Mouse (Mus musculus) forebrain, embryonic 15.5 days (tissue): Measurements from ENCODE around the gene Runx2. TPM values are rescaled to one million over a fixed set of nuclear protein-coding genes. Genes with fewer than 3 reads are reported as not detected.

Source experiments
- ATAC-seq: fragments of 200-750 bp; cut with Nextera tagmentation; replicated peaks from 2 replicates; pipeline ENCODE4 v1.8.0; 2017; ENCODE audit warnings: mild to moderate bottlenecking, moderate TSS enrichment, moderate library complexity
- H3K27ac ChIP-seq: fragments of 300-500 bp; sonication (generic); replicated peaks from 2 replicates; pipeline ENCODE4 v1.5.1; 2015; ENCODE audit warnings: mild to moderate bottlenecking, inconsistent platforms
- H3K27me3 ChIP-seq: fragments of 300-500 bp; sonication (generic); 2 replicates; pipeline ENCODE4 v1.6.1; 2015; ENCODE audit warnings: inconsistent platforms
- H3K36me3 ChIP-seq: fragments of 300-500 bp; sonication (generic); 2 replicates; pipeline ENCODE4 v1.6.1; 2015; ENCODE audit warnings: mild to moderate bottlenecking, inconsistent platforms
- H3K4me1 ChIP-seq: fragments of 300-500 bp; sonication (generic); 2 replicates; pipeline ENCODE4 v1.6.1; 2015; ENCODE audit warnings: inconsistent platforms
- H3K4me2 ChIP-seq: fragments of 300-500 bp; sonication (generic); replicated peaks from 2 replicates; pipeline ENCODE4 v1.6.1; 2015; ENCODE audit warnings: mild to moderate bottlenecking, inconsistent platforms
- H3K4me3 ChIP-seq: fragments of 300-500 bp; sonication (generic); 2 replicates; pipeline ENCODE4 v1.5.1; 2015; ENCODE audit warnings: mild to moderate bottlenecking, inconsistent platforms
- H3K9ac ChIP-seq: fragments of 300-500 bp; sonication (generic); replicated peaks from 2 replicates; pipeline ENCODE4 v1.6.1; 2015; ENCODE audit warnings: mild to moderate bottlenecking, inconsistent platforms
- H3K9me3 ChIP-seq: fragments of 300-500 bp; sonication (generic); 2 replicates; pipeline ENCODE4 v1.6.1; 2016; ENCODE audit warnings: inconsistent platforms
- WGBS: fragments of 180-500 bp; shearing (Covaris S2); methylation state at CpG from one replicate; pipeline ENCODE4 v1.1.7; 2015; ENCODE audit warnings: mixed read lengths; 5-methylcytosine and 5-hydroxymethylcytosine counted together
- polyA plus RNA-seq: library from polyadenylated mRNA; unstranded; fragments of >200 nt; fragmentation: Nextera tagmentation; extraction: Ambion mirVana; gene quantifications from 2 replicates; pipeline ENCODE4 v1.2.1, GENCODE M21; 2015

Runx2 gene
- polyA plus RNA-seq, 1 experiment from 2014 or later: 0.31 TPM

- 49% methylated on average over 14 of the region's 14 CpGs for WGBS
- Histone ChIP-seq H3K4me1 (no peaks in the 10 kb centered on the region), H3K27me3 (no peaks in the 10 kb centered on the region), H3K36me3 (no peaks in the 10 kb centered on the region), H3K4me3 (no peak overlapping the region), H3K9ac (no peak overlapping the region), H3K9me3 (no peaks in the 10 kb centered on the region), H3K4me2 (no peak overlapping the region), H3K27ac (no peak overlapping the region)
- ATAC-seq: no peak
These were observed 111.9 kb downstream of the Runx2 start for GRCm38 (mm10) chr17:44702506-44703298.

- H3K4me3 ChIP-seq: no peak overlapping the region
These were observed 113.1 kb downstream of the Runx2 start for GRCm38 (mm10) chr17:44701531-44701930.

GRCm38 (mm10) chr17:44700326-44700725 is 114.3 kb downstream of the Runx2 start:
- H3K9ac ChIP-seq: no peak overlapping the region
- H3K4me1 ChIP-seq: no peaks in the 10 kb centered on the region
- no peaks in the 10 kb centered on the region for H3K36me3 ChIP-seq
- no peak overlapping the region for H3K4me3 ChIP-seq
- no peaks in the 10 kb centered on the region for H3K9me3 ChIP-seq
- no peak for ATAC-seq
- 91% methylated on average over 1 of the region's 1 CpGs for WGBS
- H3K27me3 ChIP-seq: no peaks in the 10 kb centered on the region
- H3K27ac ChIP-seq: no peak overlapping the region
- no peak overlapping the region for H3K4me2 ChIP-seq

More at GRCm38 (mm10) chr17:44701531-44701930, 113.1 kb downstream of the Runx2 start:
- Histone ChIP-seq H3K4me1 (no peaks in the 10 kb centered on the region), H3K27me3 (no peaks in the 10 kb centered on the region), H3K36me3 (no peaks in the 10 kb centered on the region), H3K27ac (no peak overlapping the region), H3K9ac (no peak overlapping the region), H3K9me3 (no peaks in the 10 kb centered on the region), H3K4me2 (no peak overlapping the region)
- no peak for ATAC-seq
- WGBS: 79% methylated on average over 4 of the region's 4 CpGs

- H3K9ac ChIP-seq: no peak overlapping the region
- no peak for ATAC-seq
- H3K27me3 ChIP-seq: no peaks in the 10 kb centered on the region
- H3K4me3 ChIP-seq: no peak overlapping the region
- no peaks in the 10 kb centered on the region for H3K4me1 ChIP-seq
- H3K27ac ChIP-seq: no peak overlapping the region
- H3K9me3 ChIP-seq: no peaks in the 10 kb centered on the region
- H3K4me2 ChIP-seq: no peak overlapping the region
- no peaks in the 10 kb centered on the region for H3K36me3 ChIP-seq
- 89% methylated on average over 10 of the region's 10 CpGs for WGBS
These were observed 117.5 kb downstream of the Runx2 start for GRCm38 (mm10) chr17:44697053-44697452.

- 76% methylated on average over 5 of the region's 7 CpGs for WGBS
- no peak for ATAC-seq
- Histone ChIP-seq H3K4me1 (no peaks in the 10 kb centered on the region), H3K27ac (no peak overlapping the region), H3K4me2 (no peak overlapping the region), H3K4me3 (no peak overlapping the region), H3K36me3 (no peaks in the 10 kb centered on the region), H3K27me3 (no peaks in the 10 kb centered on the region), H3K9me3 (no peaks in the 10 kb centered on the region), H3K9ac (no peak overlapping the region)
These were observed 121.0 kb downstream of the Runx2 start for GRCm38 (mm10) chr17:44693552-44693951.

- Histone ChIP-seq H3K9me3 (no peaks in the 10 kb centered on the region), H3K36me3 (no peaks in the 10 kb centered on the region), H3K9ac (no peak overlapping the region), H3K27me3 (no peaks in the 10 kb centered on the region), H3K4me3 (no peak overlapping the region), H3K27ac (no peak overlapping the region), H3K4me2 (no peak overlapping the region), H3K4me1 (no peaks in the 10 kb centered on the region)
- no peak for ATAC-seq
- 87% methylated on average over 2 of the region's 2 CpGs for WGBS
These were observed 123.1 kb downstream of the Runx2 start for GRCm38 (mm10) chr17:44691517-44691916.

- 86% methylated on average over 5 of the region's 5 CpGs for WGBS
These were observed 124.1 kb downstream of the Runx2 start for GRCm38 (mm10) chr17:44690410-44691035.

GRCm38 (mm10) chr17:44688306-44688705 is 126.3 kb downstream of the Runx2 start:
- H3K4me2 ChIP-seq: no peak overlapping the region
- H3K4me3 ChIP-seq: no peak overlapping the region
- H3K27ac ChIP-seq: no peak overlapping the region
- no peaks in the 10 kb centered on the region for H3K27me3 ChIP-seq
- H3K4me1 ChIP-seq: no peaks in the 10 kb centered on the region
- 81% methylated on average over 2 of the region's 2 CpGs for WGBS
- H3K9me3 ChIP-seq: no peaks in the 10 kb centered on the region
- ATAC-seq: no peak
- no peaks in the 10 kb centered on the region for H3K36me3 ChIP-seq
- no peak overlapping the region for H3K9ac ChIP-seq

More at GRCm38 (mm10) chr17:44690410-44691035, 124.1 kb downstream of the Runx2 start:
- no peak for ATAC-seq
- H3K4me1 ChIP-seq: no peaks in the 10 kb centered on the region
- H3K9me3 ChIP-seq: no peaks in the 10 kb centered on the region
- H3K4me2 ChIP-seq: no peak overlapping the region
- no peaks in the 10 kb centered on the region for H3K27me3 ChIP-seq
- H3K4me3 ChIP-seq: no peak overlapping the region
- H3K36me3 ChIP-seq: no peaks in the 10 kb centered on the region
- H3K27ac ChIP-seq: no peak overlapping the region
- H3K9ac ChIP-seq: no peak overlapping the region

- WGBS: 55% methylated on average over 7 of the region's 7 CpGs
- no peak overlapping the region for H3K27ac ChIP-seq
- no peak overlapping the region for H3K4me3 ChIP-seq
- no peak for ATAC-seq
- no peak overlapping the region for H3K9ac ChIP-seq
- no peak overlapping the region for H3K4me2 ChIP-seq
- no peaks in the 10 kb centered on the region for H3K9me3 ChIP-seq
- no peaks in the 10 kb centered on the region for H3K4me1 ChIP-seq
- no peaks in the 10 kb centered on the region for H3K27me3 ChIP-seq
- H3K36me3 ChIP-seq: no peaks in the 10 kb centered on the region
These were observed 129.1 kb downstream of the Runx2 start for GRCm38 (mm10) chr17:44685514-44685913.

- Histone ChIP-seq H3K9ac (no peak overlapping the region), H3K27ac (no peak overlapping the region), H3K4me1 (no peaks in the 10 kb centered on the region), H3K9me3 (no peaks in the 10 kb centered on the region), H3K27me3 (no peaks in the 10 kb centered on the region), H3K4me2 (no peak overlapping the region), H3K36me3 (no peaks in the 10 kb centered on the region), H3K4me3 (no peak overlapping the region)
- WGBS: 91% methylated on average over 9 of the region's 9 CpGs
- no peak for ATAC-seq
These were observed 131.6 kb downstream of the Runx2 start for GRCm38 (mm10) chr17:44683026-44683425.

GRCm38 (mm10) chr17:44677782-44678181 is 136.8 kb downstream of the Runx2 start:
- WGBS: 61% methylated on average over 7 of the region's 7 CpGs
- Histone ChIP-seq H3K27me3 (no peaks in the 10 kb centered on the region), H3K4me1 (0 out of 2 replicates have a peak, but pooled peaks cover under 1% of the 10 kb centered on the region), H3K36me3 (no peaks in the 10 kb centered on the region), H3K9me3 (no peaks in the 10 kb centered on the region), H3K4me3 (no peak overlapping the region), H3K27ac (no peak overlapping the region), H3K9ac (no peak overlapping the region), H3K4me2 (no peak overlapping the region)
- no peak for ATAC-seq

- WGBS: 69% methylated on average over 7 of the region's 7 CpGs
- H3K36me3 ChIP-seq: no peaks in the 10 kb centered on the region
These were observed 141.8 kb downstream of the Runx2 start for GRCm38 (mm10) chr17:44672806-44673205.

More at GRCm38 (mm10) chr17:44672806-44673205, 141.8 kb downstream of the Runx2 start:
- no peak overlapping the region for H3K27ac ChIP-seq
- no peaks in the 10 kb centered on the region for H3K27me3 ChIP-seq
- no peaks in the 10 kb centered on the region for H3K9me3 ChIP-seq
- no peak overlapping the region for H3K4me3 ChIP-seq
- H3K4me2 ChIP-seq: no peak overlapping the region
- no peak overlapping the region for H3K9ac ChIP-seq
- peaks cover 19% of the 10 kb centered on the region for H3K4me1 ChIP-seq
- no peak for ATAC-seq
